In the genomic region with DNA sequence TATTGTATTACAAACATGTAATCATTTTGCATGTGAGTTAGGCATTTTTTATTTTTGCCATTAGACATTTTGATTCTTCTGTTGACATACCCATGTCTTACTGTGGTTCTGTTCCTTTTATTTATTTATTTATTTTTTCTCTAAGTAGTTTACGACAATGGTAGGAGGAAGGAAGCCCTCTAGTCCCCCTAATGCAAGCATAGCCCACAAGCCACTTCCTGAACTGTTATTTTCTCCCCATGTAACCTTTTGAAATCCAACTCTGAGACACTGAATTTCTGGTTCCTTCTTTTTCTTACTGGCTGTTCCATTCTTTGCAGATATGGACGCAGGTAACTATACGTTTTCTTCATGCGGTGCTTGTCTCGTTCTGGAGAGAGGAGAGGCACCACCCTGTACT, we compare ENCODE assay signal across 13 mouse cellular contexts.
"Had no signal": no experiment of that assay in that cellular context is flagged by ENCODE, and none has a peak within 500 bp of the region (broad histone marks: within the 10 kb centered on the region; RNA-seq: fewer than 3 reads in every experiment).

No protein-coding gene starts in this region.

- ATAC-seq: liver, embryonic 12.5 days; midbrain, embryonic 15.5 days had no signal

- DNase-seq: kidney, adult 11 months; kidney, adult 8-10 months; kidney, postnatal 10 days; kidney, postnatal 36 days; layer of hippocampus, postnatal 36 days; left cerebral cortex, postnatal 4 days; lung, adult 2 months; retina, postnatal 1 day; right cerebral cortex, postnatal 25 days; thymus, adult 18-20 months; thymus, postnatal 36 days had no signal
